Mouse (Mus musculus) heart, postnatal 0 days (tissue): ENCODE results near the gene Kcnmb2. TPM values are rescaled to one million over a fixed set of nuclear protein-coding genes. Genes with fewer than 3 reads are reported as not detected.

ENCODE experiments used
- ATAC-seq: fragments of 200-750 bp; cut with Nextera tagmentation; 2 replicates; pipeline ENCODE4 v1.8.0; 2017; ENCODE audit warnings: low read depth, moderate number of reproducible peaks, moderate library complexity; ENCODE audit not compliant: insufficient read depth
- DNase-seq: peaks from one replicate; pipeline ENCODE4 v3.0.0-alpha.2; 2016; ENCODE audit warnings: low spot score
- H3K27ac ChIP-seq: fragments of 300-500 bp; sonication (generic); 2 replicates; pipeline ENCODE4 v1.5.1; 2014; ENCODE audit warnings: low read depth, mild to moderate bottlenecking
- H3K27me3 ChIP-seq: fragments of 300-500 bp; sonication (generic); 2 replicates; pipeline ENCODE4 v1.6.1; 2014; ENCODE audit warnings: low read length, mixed read lengths; ENCODE audit not compliant: control insufficient read depth, insufficient read depth
- H3K36me3 ChIP-seq: fragments of 300-500 bp; sonication (generic); replicated peaks from 2 replicates; pipeline ENCODE4 v1.6.1; 2014; ENCODE audit warnings: low read length, mixed read lengths; ENCODE audit not compliant: control insufficient read depth, insufficient read depth
- H3K4me1 ChIP-seq: fragments of 300-500 bp; sonication (generic); 2 replicates; pipeline ENCODE4 v1.6.1; 2014; ENCODE audit warnings: antibody characterized with exemption; ENCODE audit not compliant: control insufficient read depth, insufficient read depth
- H3K4me2 ChIP-seq: fragments of 300-500 bp; sonication (generic); 2 replicates; pipeline ENCODE4 v1.6.1; 2014; ENCODE audit warnings: low read depth, mild to moderate bottlenecking, low read length, moderate library complexity
- H3K4me3 ChIP-seq: fragments of 300-500 bp; sonication (generic); 2 replicates; pipeline ENCODE4 v1.5.1; 2014; ENCODE audit warnings: low read depth, low read length
- H3K9ac ChIP-seq: fragments of 300-500 bp; sonication (generic); replicated peaks from 2 replicates; pipeline ENCODE4 v1.6.1; 2014; ENCODE audit warnings: low read depth, low read length, mixed read lengths
- H3K9me3 ChIP-seq: fragments of 300-500 bp; sonication (generic); replicated peaks from 2 replicates; pipeline ENCODE4 v1.6.1; 2016; ENCODE audit warnings: low read length; ENCODE audit not compliant: control insufficient read depth
- CTCF ChIP-seq: IDR thresholded peaks from 2 replicates; pipeline ENCODE4 v1.5.1; 2016; ENCODE audit warnings: antibody characterized with exemption, control low read depth, low read depth
- EP300 ChIP-seq: IDR thresholded peaks from 2 replicates; pipeline ENCODE4 v1.6.1; 2016; ENCODE audit warnings: antibody characterized with exemption, low read depth
- WGBS: fragments of 180-500 bp; shearing (Covaris S2); extraction: QIAGEN DNeasy Blood & Tissue Kit; methylation state at CpG from one replicate; pipeline ENCODE4 v1.1.7; 2014; 5-methylcytosine and 5-hydroxymethylcytosine counted together
- polyA plus RNA-seq: library from polyadenylated mRNA; unstranded; fragments of >200 nt; fragmentation: Nextera tagmentation; extraction: Ambion mirVana; gene quantifications from 2 replicates; pipeline ENCODE4 v1.2.1, GENCODE M21; 2015
- total RNA-seq: library from RNA; depleted of rRNA; stranded (reverse); fragments of >200 nt; gene quantifications from 2 replicates; pipeline ENCODE4 v1.2.3, GENCODE M21; 2014; ENCODE audit warnings: low replicate concordance

Gene Kcnmb2
- total and polyA plus RNA-seq, 2 experiments from 2014 or later = 0.14 TPM; not detected in 1

GRCm38 (mm10) chr3:32121731-32122130 lies 219.4 kb downstream of the Kcnmb2 start:
- TF ChIP-seq EP300 = no peak
- TF ChIP-seq CTCF = no peak
- Histone ChIP-seq H3K36me3 (no peaks in the 10 kb centered on the region), H3K27ac (no peak overlapping the region), H3K9me3 (no peaks in the 10 kb centered on the region), H3K4me2 (no peak overlapping the region), H3K4me1 (no peaks in the 10 kb centered on the region), H3K27me3 (no peaks in the 10 kb centered on the region), H3K9ac (no peak overlapping the region), H3K4me3 (no peak overlapping the region)
- ATAC-seq (no peak), DNase-seq (no peak)
- 61% methylated on average over 3 of the region's 3 CpGs for WGBS

- ATAC-seq = no peak
- H3K4me3 ChIP-seq = no peak overlapping the region
- DNase-seq = no peak
- no peaks in the 10 kb centered on the region for H3K27me3 ChIP-seq
- H3K36me3 ChIP-seq = no peaks in the 10 kb centered on the region
- TF ChIP-seq EP300 (no peak), CTCF (no peak)
- no peak overlapping the region for H3K9ac ChIP-seq
- H3K4me2 ChIP-seq = no peak overlapping the region
- 52% methylated on average over 4 of the region's 4 CpGs for WGBS
- no peak overlapping the region for H3K27ac ChIP-seq
- H3K4me1 ChIP-seq = no peaks in the 10 kb centered on the region
- no peaks in the 10 kb centered on the region for H3K9me3 ChIP-seq
These were observed 223.1 kb downstream of the Kcnmb2 start for GRCm38 (mm10) chr3:32125431-32125830.

- H3K9ac ChIP-seq = no peak overlapping the region
- 10% methylated on average over 5 of the region's 5 CpGs for WGBS
- H3K27me3 ChIP-seq = no peaks in the 10 kb centered on the region
- H3K4me1 ChIP-seq = no peaks in the 10 kb centered on the region
- no peaks in the 10 kb centered on the region for H3K9me3 ChIP-seq
- ATAC-seq = no peak
- H3K4me3 ChIP-seq = no peak overlapping the region
- no peaks in the 10 kb centered on the region for H3K36me3 ChIP-seq
- no peak overlapping the region for H3K27ac ChIP-seq
- DNase-seq = no peak
- H3K4me2 ChIP-seq = no peak overlapping the region
- no peak for TF ChIP-seq CTCF
- no peak for TF ChIP-seq EP300
These were observed 226.1 kb downstream of the Kcnmb2 start for GRCm38 (mm10) chr3:32128391-32128790.

- no peaks in the 10 kb centered on the region for H3K36me3 ChIP-seq
- TF ChIP-seq CTCF = no peak
- TF ChIP-seq EP300 = no peak
- H3K4me3 ChIP-seq = no peak overlapping the region
- H3K4me1 ChIP-seq = no peaks in the 10 kb centered on the region
- WGBS = 77% methylated on average over 1 of the region's 1 CpGs
- H3K9me3 ChIP-seq = no peaks in the 10 kb centered on the region
- DNase-seq (no peak), ATAC-seq (no peak)
- no peak overlapping the region for H3K4me2 ChIP-seq
- no peak overlapping the region for H3K27ac ChIP-seq
- H3K9ac ChIP-seq = no peak overlapping the region
- no peaks in the 10 kb centered on the region for H3K27me3 ChIP-seq
These were observed 228.4 kb downstream of the Kcnmb2 start for GRCm38 (mm10) chr3:32130696-32131095.

- Histone ChIP-seq H3K4me1 (no peaks in the 10 kb centered on the region), H3K4me3 (no peak overlapping the region), H3K9ac (no peak overlapping the region), H3K27me3 (no peaks in the 10 kb centered on the region), H3K9me3 (no peaks in the 10 kb centered on the region), H3K36me3 (no peaks in the 10 kb centered on the region), H3K27ac (no peak overlapping the region), H3K4me2 (no peak overlapping the region)
- 88% methylated on average over 3 of the region's 3 CpGs for WGBS
- no peak for DNase-seq
- no peak for ATAC-seq
- no peak for TF ChIP-seq CTCF
These were observed 230.2 kb downstream of the Kcnmb2 start for GRCm38 (mm10) chr3:32132395-32133004.

GRCm38 (mm10) chr3:32144194-32144593 lies 241.9 kb downstream of the Kcnmb2 start:
- H3K9me3 ChIP-seq = no peaks in the 10 kb centered on the region
- no peak overlapping the region for H3K4me3 ChIP-seq
- H3K9ac ChIP-seq = no peak overlapping the region
- H3K36me3 ChIP-seq = no peaks in the 10 kb centered on the region
- no peak overlapping the region for H3K27ac ChIP-seq
- ATAC-seq (no peak), DNase-seq (no peak)
- TF ChIP-seq CTCF = no peak
- no peak for TF ChIP-seq EP300
- no peaks in the 10 kb centered on the region for H3K27me3 ChIP-seq
- WGBS = 81% methylated on average over 5 of the region's 5 CpGs
- H3K4me2 ChIP-seq = no peak overlapping the region
- no peaks in the 10 kb centered on the region for H3K4me1 ChIP-seq
